Mouse (Mus musculus) heart, adult 2 months (tissue): ENCODE data around the gene Cradd. TPM values are rescaled to one million over a fixed set of nuclear protein-coding genes. Genes with fewer than 3 reads are reported as not detected.

ENCODE experiments used
- DNase-seq, 2 experiments: peaks; one replicate each; pipeline ENCODE4 v3.0.0; 2021
- H3K27ac ChIP-seq: fragments of 200-600 bp; 2 replicates; pipeline ENCODE4 v1.8.1; 2022
- H3K27me3 ChIP-seq: fragments of 200-500 bp; 2 replicates; pipeline ENCODE4 v1.6.1; 2012; ENCODE audit warnings: mild to moderate bottlenecking, low read length, inconsistent platforms, mixed read lengths; ENCODE audit not compliant: control insufficient read depth, insufficient read depth
- H3K36me3 ChIP-seq: fragments of 200-500 bp; 2 replicates; pipeline ENCODE4 v1.6.1; 2012; ENCODE audit warnings: low read length, inconsistent platforms; ENCODE audit not compliant: control insufficient read depth, insufficient read depth
- H3K4me1 ChIP-seq: fragments of 200-500 bp; 2 replicates; pipeline ENCODE4 v1.6.1; 2011; ENCODE audit warnings: low read length; ENCODE audit not compliant: control insufficient read depth, insufficient read depth
- H3K4me3 ChIP-seq: fragments of 200-600 bp; 2 replicates; pipeline ENCODE4 v1.8.1; 2022
- H3K79me2 ChIP-seq: fragments of 200-500 bp; replicated peaks from 2 replicates; pipeline ENCODE4 v1.6.1; 2012; ENCODE audit warnings: mild to moderate bottlenecking, inconsistent platforms, low read length, moderate library complexity, mixed read lengths; ENCODE audit not compliant: control insufficient read depth, insufficient read depth
- H3K9ac ChIP-seq: fragments of 200-500 bp; 2 replicates; pipeline ENCODE4 v1.6.1; 2012; ENCODE audit warnings: low read depth, mild to moderate bottlenecking, control low read depth, inconsistent platforms, low read length, mixed read lengths
- CTCF ChIP-seq: fragments of 200-600 bp; IDR thresholded peaks from 2 replicates; pipeline ENCODE4 v1.8.1; 2022; ENCODE audit warnings: antibody characterized with exemption, mild to moderate bottlenecking, moderate library complexity
- EP300 ChIP-seq: fragments of 200-500 bp; IDR thresholded peaks from 2 replicates; pipeline ENCODE4 v1.6.1; 2011; ENCODE audit warnings: low read depth, low read length, control low read depth; ENCODE audit not compliant: insufficient read depth
- POLR2A ChIP-seq: fragments of 200-500 bp; IDR thresholded peaks from 2 replicates; pipeline ENCODE4 v1.6.1; 2011; ENCODE audit warnings: mild to moderate bottlenecking, low read depth, low read length, control low read depth; ENCODE audit not compliant: insufficient read depth
- WGBS: fragments of 180-500 bp; shearing (Covaris S2); methylation state at CpG from one replicate; pipeline ENCODE4 v1.1.7; 2018; 5-methylcytosine and 5-hydroxymethylcytosine counted together
- intact Hi-C: fragments of 180-260 bp; cut with DNase I; formaldehyde crosslinking; loops from one replicate; pipeline ENCODE4 v1.15.1; 2025
- polyA plus RNA-seq: library from polyadenylated mRNA; depleted of rRNA; stranded (reverse); fragments of >200 nt; gene quantifications from 2 replicates; pipeline ENCODE4 v1.2.3, GENCODE M21; 2012
- total RNA-seq, 2 experiments: library from RNA; stranded (reverse); gene quantifications; 2 replicates each; pipeline ENCODE4 v1.2.3; 2021

The Cradd gene
- total and polyA plus RNA-seq, 3 experiments, result 9.9 to 15.1 (median 10.3) TPM

DNA sequence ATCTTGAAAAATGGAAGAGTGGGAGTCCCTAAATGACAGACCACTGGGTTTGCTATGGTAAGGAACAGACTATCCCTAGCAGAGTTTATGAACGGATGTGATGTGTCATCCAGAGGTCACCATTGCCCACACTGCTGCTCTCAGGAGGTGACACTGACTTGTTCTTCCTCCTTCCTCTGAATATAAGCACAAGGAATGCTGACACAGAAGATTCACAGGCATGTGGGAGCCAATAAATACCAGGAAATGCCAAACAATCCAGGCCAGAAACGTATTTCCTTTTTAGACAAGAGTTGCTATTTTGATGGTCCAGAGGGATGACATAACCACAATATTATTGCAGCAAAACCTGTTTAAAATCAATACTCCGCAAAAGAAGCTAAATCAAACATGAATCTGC is 91.4 kb downstream of the Cradd start:
- peaks cover 6% of the 10 kb centered on the region; the same call in 1 of the 2 replicates for H3K36me3 ChIP-seq
- 0 out of 2 replicates have a peak overlapping the region, but pooled peaks have one; percentile 13 for H3K4me3 ChIP-seq
- H3K27ac ChIP-seq, result peak overlapping the region; percentile 73
- H3K9ac ChIP-seq, result peak overlapping the region; percentile 46; the same call in 1 of the 2 replicates
- 23% methylated on average over 3 of the region's 3 CpGs for WGBS
- no peaks in the 10 kb centered on the region for H3K27me3 ChIP-seq
- peaks cover 24% of the 10 kb centered on the region for H3K4me1 ChIP-seq
- TF ChIP-seq POLR2A (no peak), EP300 (no peak), CTCF (no peak)
- peak in 1 of 2 experiments; percentile 38 for DNase-seq
- intact Hi-C loops, result loop anchor here (5.0 kb wide), 1 partner anchor 35 kb away; no protein-coding TSS in a partner anchor
- H3K79me2 ChIP-seq, result peaks cover 1% of the 10 kb centered on the region; the same call in 1 of the 2 replicates

DNA sequence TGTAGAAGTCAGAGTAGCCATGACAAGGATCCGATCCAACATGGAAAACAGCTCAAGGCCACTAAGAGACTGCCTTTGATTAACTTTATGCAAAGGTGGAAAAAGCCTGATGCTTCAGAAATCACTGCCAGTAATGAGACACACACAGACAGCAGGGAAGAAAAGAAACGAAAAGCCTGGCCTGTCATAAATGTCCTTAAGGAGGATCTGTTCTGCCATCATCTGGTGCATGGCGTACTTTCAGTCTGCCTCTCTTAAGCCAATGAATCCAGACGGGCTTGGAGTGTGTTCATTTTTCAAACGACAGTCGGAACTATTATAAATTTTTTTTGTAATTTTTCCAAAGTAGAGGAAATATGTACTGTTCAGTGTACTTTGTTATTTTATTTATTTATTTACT is 95.7 kb downstream of the Cradd start:
- Histone ChIP-seq H3K4me1 (peaks cover 11% of the 10 kb centered on the region), H3K27me3 (no peaks in the 10 kb centered on the region), H3K79me2 (peaks cover 1% of the 10 kb centered on the region; the same call in 1 of the 2 replicates), H3K27ac (no peak overlapping the region), H3K36me3 (peaks cover 2% of the 10 kb centered on the region; the same call in 1 of the 2 replicates), H3K4me3 (no peak overlapping the region), H3K9ac (no peak overlapping the region)
- TF ChIP-seq POLR2A (no peak), CTCF (peak; percentile 26)
- intact Hi-C loops, result no loop called here
- no peak for DNase-seq
- 81% methylated on average over 6 of the region's 6 CpGs for WGBS

DNA sequence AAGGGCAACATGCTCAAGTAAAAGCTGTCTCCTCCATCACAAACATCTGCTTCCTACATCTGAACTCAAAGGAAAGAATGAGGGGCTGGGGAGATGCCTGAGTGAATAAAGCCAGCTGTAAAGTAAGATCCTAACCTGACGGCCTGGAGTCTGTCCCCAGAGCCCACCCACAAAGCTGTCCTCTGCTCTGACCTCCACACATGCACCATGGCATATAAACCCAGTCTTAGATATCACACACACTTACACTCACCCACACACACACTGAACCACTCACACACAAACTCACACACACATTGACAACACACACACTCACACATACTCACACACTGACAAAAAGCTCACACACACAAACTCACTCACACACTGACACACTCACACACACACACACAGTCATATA is 96.3 kb downstream of the Cradd start:
- H3K4me3 ChIP-seq, result no peak overlapping the region
- DNase-seq, result no peak
- intact Hi-C loops, result no loop called here

DNA sequence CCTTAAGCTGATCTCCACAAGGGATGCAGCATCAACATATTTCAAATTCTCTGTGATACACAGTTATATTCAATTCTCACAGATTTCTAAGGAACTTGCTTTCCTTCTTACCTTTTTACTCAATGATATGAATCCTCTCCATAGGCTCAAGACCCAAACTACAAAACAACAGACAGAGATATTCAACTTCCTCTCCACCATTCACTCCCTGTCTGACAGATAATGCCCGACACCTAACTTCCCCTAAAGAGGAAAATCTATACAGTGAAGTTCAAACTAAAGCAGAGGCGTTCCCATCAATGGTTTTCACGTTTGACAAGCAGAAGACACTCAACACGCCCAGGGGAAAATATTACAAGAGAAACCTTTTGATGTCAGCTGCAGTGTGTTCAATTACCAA is 97.2 kb downstream of the Cradd start:
- TF ChIP-seq EP300, result no peak
- TF ChIP-seq POLR2A, result no peak
- TF ChIP-seq CTCF, result no peak
- intact Hi-C loops, result no loop called here
- H3K4me3 ChIP-seq, result no peak overlapping the region
- WGBS, result 74% methylated on average over 4 of the region's 4 CpGs
- no peak overlapping the region for H3K9ac ChIP-seq
- no peak overlapping the region for H3K27ac ChIP-seq
- H3K4me1 ChIP-seq, result no peaks in the 10 kb centered on the region
- no peak for DNase-seq
- H3K36me3 ChIP-seq, result no peaks in the 10 kb centered on the region
- peaks cover 1% of the 10 kb centered on the region; the same call in 1 of the 2 replicates for H3K79me2 ChIP-seq
- no peaks in the 10 kb centered on the region for H3K27me3 ChIP-seq

More for the DNA sequence above, 96.3 kb downstream of the Cradd start:
- Histone ChIP-seq H3K4me1 (peaks cover 6% of the 10 kb centered on the region), H3K79me2 (peaks cover 1% of the 10 kb centered on the region; the same call in 1 of the 2 replicates), H3K27me3 (no peaks in the 10 kb centered on the region), H3K27ac (no peak overlapping the region), H3K9ac (no peak overlapping the region), H3K36me3 (peaks cover 2% of the 10 kb centered on the region; the same call in 1 of the 2 replicates)
- TF ChIP-seq POLR2A (no peak), EP300 (no peak), CTCF (no peak)
- 37% methylated on average over 1 of the region's 1 CpGs for WGBS

GRCm38 (mm10) chr10:95225006-95225405 is 98.9 kb downstream of the Cradd start:
- Histone ChIP-seq H3K9ac (no peak overlapping the region), H3K79me2 (no peaks in the 10 kb centered on the region; the same call in 1 of the 2 replicates), H3K4me1 (no peaks in the 10 kb centered on the region), H3K27me3 (no peaks in the 10 kb centered on the region), H3K27ac (no peak overlapping the region), H3K36me3 (no peaks in the 10 kb centered on the region), H3K4me3 (no peak overlapping the region)
- WGBS, result 73% methylated on average over 4 of the region's 4 CpGs
- intact Hi-C loops, result no loop called here
- DNase-seq, result no peak
- TF ChIP-seq CTCF, result no peak
- no peak for TF ChIP-seq EP300
- no peak for TF ChIP-seq POLR2A

DNA sequence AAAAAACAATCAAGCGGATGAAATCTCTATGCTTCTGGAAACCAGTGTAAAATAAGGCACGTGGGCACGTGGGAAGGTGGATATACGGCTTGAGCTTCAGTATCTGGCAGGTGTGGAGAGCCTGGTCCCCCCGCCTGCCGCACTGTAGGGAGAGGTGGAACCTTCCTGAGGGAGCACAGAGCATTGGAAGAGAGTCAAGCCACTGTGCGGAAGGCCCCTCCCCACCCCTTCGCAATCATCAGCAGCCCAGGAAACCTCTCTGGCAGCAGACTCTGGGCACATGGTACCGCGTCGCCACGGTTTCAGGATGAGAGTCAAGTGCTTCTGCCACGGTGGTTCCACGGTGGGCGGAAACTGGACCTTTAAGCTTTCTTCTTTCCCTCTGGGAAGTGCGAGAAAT is 100.7 kb downstream of the Cradd start:
- H3K36me3 ChIP-seq, result no peaks in the 10 kb centered on the region
- 54% methylated on average over 16 of the region's 16 CpGs for WGBS
- DNase-seq, result peak in 1 of 2 experiments; percentile 30
- TF ChIP-seq CTCF (no peak), POLR2A (no peak), EP300 (no peak)
- no peaks in the 10 kb centered on the region; the same call in 1 of the 2 replicates for H3K79me2 ChIP-seq
- H3K4me3 ChIP-seq, result no peak overlapping the region
- H3K27ac ChIP-seq, result no peak overlapping the region
- no peak overlapping the region for H3K9ac ChIP-seq
- no peaks in the 10 kb centered on the region for H3K27me3 ChIP-seq
- H3K4me1 ChIP-seq, result peaks cover 2% of the 10 kb centered on the region; the same call in 1 of the 2 replicates
- intact Hi-C loops, result no loop called here
